Mouse (Mus musculus): ENCODE measurements at regions not wholly inside any gene's neighbourhood (a gene's known extent, or its start where the extent isn't known, plus 50 kb on each side); places are given as distances from the start of the nearest gene placed in this dataset.
"Not testable (repeated sequence)": the region's sequence is repeated elsewhere in the genome, so short reads cannot be mapped to it uniquely, and the experiment has no call there.

- DNase-seq (ENCODE audit: low read depth, low spot score); H3K27ac ChIP-seq (ENCODE audit: insufficient read depth, low read depth, low read length, poor library complexity, severe bottlenecking); H3K36me3 ChIP-seq (ENCODE audit: control insufficient read depth, insufficient read depth, low read length, poor library complexity, severe bottlenecking); H3K9me3 ChIP-seq (ENCODE audit: control insufficient read depth, insufficient read depth, low read depth, low read length); H3K9ac ChIP-seq (ENCODE audit: insufficient read depth, low read depth, low read length, poor library complexity, severe bottlenecking); H3K4me1 ChIP-seq (ENCODE audit: control insufficient read depth in 2 of 2, insufficient read depth in 2 of 2, low read length in 2 of 2, poor library complexity in 1 of 2); in situ Hi-C loops (cut with MboI; ENCODE audit: low sequenced_read_pairs in 2 of 2, unreplicated experiment in 2 of 2); H3K4me3 ChIP-seq (ENCODE audit: insufficient read depth in 1 of 2, low read depth in 1 of 2, low read length in 2 of 2, poor library complexity in 1 of 2, severe bottlenecking in 1 of 2): not testable (repeated sequence)
Measured at GRCm38 (mm10) chr5:104576991-104577390, 68.8 kb downstream of the BC005561 start.

GRCm38 (mm10) chr5:104582368-104582767 is 74.2 kb downstream of the BC005561 start:
- H3K36me3 ChIP-seq (ENCODE audit: control insufficient read depth, insufficient read depth, low read length, poor library complexity, severe bottlenecking), result peaks cover 18% of the 10 kb centered on the region
- DNase-seq (ENCODE audit: low read depth, low spot score); H3K27ac ChIP-seq (ENCODE audit: insufficient read depth, low read depth, low read length, poor library complexity, severe bottlenecking); H3K9ac ChIP-seq (ENCODE audit: insufficient read depth, low read depth, low read length, poor library complexity, severe bottlenecking); H3K4me3 ChIP-seq (ENCODE audit: insufficient read depth in 1 of 2, low read depth in 1 of 2, low read length in 2 of 2, poor library complexity in 1 of 2, severe bottlenecking in 1 of 2); H3K4me1 ChIP-seq (ENCODE audit: control insufficient read depth in 2 of 2, insufficient read depth in 2 of 2, low read length in 2 of 2, poor library complexity in 1 of 2); in situ Hi-C loops (cut with MboI; ENCODE audit: low sequenced_read_pairs in 2 of 2, unreplicated experiment in 2 of 2): not testable (repeated sequence)
- peaks cover 38% of the 10 kb centered on the region for H3K9me3 ChIP-seq (ENCODE audit: control insufficient read depth, insufficient read depth, low read depth, low read length)

- H3K4me3 ChIP-seq (ENCODE audit: insufficient read depth in 1 of 2, low read depth in 1 of 2, low read length in 2 of 2, poor library complexity in 1 of 2, severe bottlenecking in 1 of 2), result peak overlapping the region; percentile 58 to 80
- in situ Hi-C loops (cut with MboI; ENCODE audit: low sequenced_read_pairs in 2 of 2, unreplicated experiment in 2 of 2), result no loop called here
- no peak overlapping the region for H3K27ac ChIP-seq (ENCODE audit: insufficient read depth, low read depth, low read length, poor library complexity, severe bottlenecking)
- peak; percentile 56 for DNase-seq (ENCODE audit: low read depth, low spot score)
- TF ChIP-seq CHD2 (IDR thresholded peaks at IDR 0.05; ENCODE audit: low read depth, low read length), result peak; percentile 67; the same call in 1 of the 2 replicates
- TF ChIP-seq HCFC1 (IDR thresholded peaks at IDR 0.05; ENCODE audit: borderline replicate concordance, insufficient read depth, low read length), result no peak
- no peaks in the 10 kb centered on the region for H3K36me3 ChIP-seq (ENCODE audit: control insufficient read depth, insufficient read depth, low read length, poor library complexity, severe bottlenecking)
- no peaks in the 10 kb centered on the region for H3K9me3 ChIP-seq (ENCODE audit: control insufficient read depth, insufficient read depth, low read depth, low read length)
- peak overlapping the region; percentile 68; the same call in 1 of the 2 replicates for H3K9ac ChIP-seq (ENCODE audit: insufficient read depth, low read depth, low read length, poor library complexity, severe bottlenecking)
- no peaks in the 10 kb centered on the region for H3K4me1 ChIP-seq (ENCODE audit: control insufficient read depth in 2 of 2, insufficient read depth in 2 of 2, low read length in 2 of 2, poor library complexity in 1 of 2)
Measured at GRCm38 (mm10) chr5:104609177-104609576, 101.0 kb downstream of the BC005561 start.
